Mouse (Mus musculus): ENCODE data around the gene Arx.

DNA sequence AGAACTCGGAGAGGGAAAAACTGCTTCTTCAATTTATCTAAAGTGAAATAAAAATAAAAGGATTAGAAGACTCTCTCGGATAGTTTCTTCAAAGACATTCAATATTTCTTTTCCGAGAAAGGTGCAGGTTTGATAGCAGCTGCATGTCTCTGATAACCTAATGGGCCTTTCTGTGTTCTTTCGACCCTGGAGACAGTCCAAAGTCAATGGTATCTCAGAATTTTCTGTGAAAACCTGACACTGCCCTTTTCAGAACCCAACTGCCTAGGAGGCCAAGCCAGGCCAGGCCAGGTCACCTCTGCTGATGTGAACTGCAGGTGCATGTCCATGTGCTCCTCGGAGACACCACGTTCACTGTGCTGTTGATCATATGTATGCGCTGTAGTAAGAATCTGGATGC lies 19.5 kb downstream of the Arx start:
- TF ChIP-seq GATA1 (IDR thresholded peaks at IDR 0.05; ENCODE audit: low read length) = no peak
- no peak for TF ChIP-seq TAL1 (IDR thresholded peaks at IDR 0.05; ENCODE audit: low read length)

All from erythroblast, embryonic 14.5 days (primary cell).